24 mouse cellular contexts compared by ENCODE assay signal in the genomic region with DNA sequence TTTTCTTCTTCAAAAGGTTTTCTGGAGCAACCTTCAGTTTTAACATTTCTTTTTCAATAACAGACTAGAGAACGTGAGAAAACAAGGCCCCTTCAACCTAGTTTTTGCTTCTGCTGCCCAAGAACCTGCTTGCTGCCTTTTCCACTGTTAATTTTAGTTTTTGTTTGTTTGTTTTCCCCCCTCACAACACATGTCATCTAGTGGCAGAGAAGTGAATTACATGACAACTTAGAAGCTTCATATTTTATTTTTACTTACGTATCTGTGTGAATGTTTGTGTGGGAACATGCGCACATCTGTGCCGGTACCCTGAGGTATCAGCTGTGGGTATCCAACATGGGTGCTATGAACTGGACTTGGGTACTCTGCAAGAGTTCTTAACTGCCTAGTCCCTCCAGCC. TPM values are rescaled to one million over a fixed set of nuclear protein-coding genes. Genes with fewer than 3 reads are reported as not detected.
DNase-seq lines count a peak whose midpoint lies in the region; TF ChIP-seq lines count a peak whose summit lies in the region.
"Had no signal": no experiment of that assay in that cellular context is flagged by ENCODE, and none has a peak within 500 bp of the region (broad histone marks: within the 10 kb centered on the region; RNA-seq: fewer than 3 reads in every experiment).

No protein-coding gene starts in this region.

- H3K27ac ChIP-seq in gastrocnemius, adult 2 months, result no peak overlapping the region
- H3K27ac ChIP-seq in layer of hippocampus, adult 2 months, result no peak overlapping the region
- H3K27ac ChIP-seq: embryonic facial prominence, embryonic 12.5 days; hindbrain, embryonic 15.5 days; liver, embryonic 14.5 days; midbrain, embryonic 15.5 days; neural tube, embryonic 15.5 days had no signal

- intact Hi-C loops in gastrocnemius, adult 2 months (cut with DNase I), result no loop called here

- no peak for DNase-seq in gastrocnemius, adult 2 months
- no peak for DNase-seq in gastrocnemius, postnatal 4 days (ENCODE audit: low spot score in 2 of 2)
- no peak for DNase-seq in layer of hippocampus, adult 2 months (ENCODE audit: low spot score in 2 of 2)
- DNase-seq in layer of hippocampus, postnatal 25 days (ENCODE audit: extremely low spot score in 1 of 2, low spot score in 1 of 2), result no peak
- peak; percentile 9 for DNase-seq in retina, postnatal 1 day
- no peak for DNase-seq in retina, embryonic 14.5 days (ENCODE audit: low spot score)
- no peak for DNase-seq in right cerebral cortex, postnatal 14 days
- DNase-seq: adrenal gland, postnatal 14 days; cerebellum, adult 9-11 months; gastrocnemius, postnatal 36 days; heart, postnatal 36 days; kidney, adult 11 months; kidney, postnatal 14 days; lung, postnatal 10 days; right cerebral cortex, postnatal 4 days; thymus, postnatal 25 days had no signal

- H3K4me3 ChIP-seq in gastrocnemius, adult 2 months, result no peak overlapping the region
- H3K4me3 ChIP-seq in layer of hippocampus, adult 2 months, result no peak overlapping the region
- H3K4me3 ChIP-seq: embryonic facial prominence, embryonic 12.5 days; erythroblast, embryonic 14.5 days; heart, embryonic 12.5 days; hindbrain, embryonic 15.5 days; megakaryocyte, embryonic 14.5 days; midbrain, embryonic 15.5 days; neural tube, embryonic 15.5 days had no signal

- peak; percentile 60 for TF ChIP-seq CTCF in gastrocnemius, adult 2 months (IDR thresholded peaks at IDR 0.05)
- TF ChIP-seq CTCF in layer of hippocampus, adult 2 months (conservative IDR thresholded peaks at IDR 0.05), result peak; percentile 72

RNA-seq across cellular contexts. Expression of a gene that starts 35.9 kb away (rescaled TPM):
- total RNA-seq in gastrocnemius, adult 2 months (2021), result 10 to 100 TPM; 10.4 to 12.1 TPM
- total RNA-seq in gastrocnemius, postnatal 4 days (2021), result 10 to 100 TPM; 24.8 to 25.3 TPM
- 10 to 100 TPM; 20.9 to 21.6 TPM for total RNA-seq in layer of hippocampus, adult 2 months (2021)
- 10 to 100 TPM; 19.5 to 21.6 TPM for total RNA-seq in layer of hippocampus, postnatal 25 days (2021)

RNA-seq across cellular contexts. Expression of a gene that starts 39.9 kb away (rescaled TPM):
- total RNA-seq in gastrocnemius, adult 2 months (2021), result 10 to 100 TPM; 22.4 to 31.7 TPM
- 10 to 100 TPM; 71.6 to 73.3 TPM for total RNA-seq in gastrocnemius, postnatal 4 days (2021)
- 10 to 100 TPM; 12.7 to 12.9 TPM for total RNA-seq in layer of hippocampus, adult 2 months (2021)
- 10 to 100 TPM; 14.4 to 14.7 TPM for total RNA-seq in layer of hippocampus, postnatal 25 days (2021)
